Mouse (Mus musculus) layer of hippocampus, postnatal 25 days (tissue): ENCODE measurements around the gene Palm2. TPM values are rescaled to one million over a fixed set of nuclear protein-coding genes. Genes with fewer than 3 reads are reported as not detected.

Experiments
- DNase-seq, 2 experiments: peaks; one replicate each; pipeline ENCODE4 v3.0.0; 2022; ENCODE audit warnings: mixed read lengths in 2 of 2, low spot score in 1 of 2; ENCODE audit errors: extremely low spot score in 1 of 2
- total RNA-seq, 2 experiments: library from RNA; stranded (reverse); gene quantifications; 2 replicates each; pipeline ENCODE4 v1.2.3; 2021

Gene Palm2
- total RNA-seq, 2 experiments from 2014 or later, result 43.4 to 46.0 TPM

DNA sequence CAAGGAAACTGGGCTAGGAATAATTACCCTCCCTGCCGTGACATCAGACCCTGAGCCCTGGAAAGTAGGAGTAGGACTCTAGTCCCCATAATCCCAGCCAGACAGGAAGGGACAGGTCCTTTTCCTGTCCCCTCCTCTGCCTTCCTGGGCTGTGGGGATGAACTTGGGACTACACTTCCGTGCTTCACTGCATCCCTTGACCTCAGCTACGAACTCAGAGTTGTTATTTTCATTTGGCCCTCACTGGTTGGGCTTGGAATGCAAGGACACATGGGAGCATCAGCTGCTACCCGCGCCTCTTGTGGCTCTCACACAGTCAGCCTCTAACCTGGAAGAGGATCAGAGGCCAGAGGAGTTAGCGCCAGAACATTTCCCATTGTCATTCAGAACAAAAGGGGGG, 256.0 kb downstream of the Palm2 start:
- no peak for DNase-seq

DNA sequence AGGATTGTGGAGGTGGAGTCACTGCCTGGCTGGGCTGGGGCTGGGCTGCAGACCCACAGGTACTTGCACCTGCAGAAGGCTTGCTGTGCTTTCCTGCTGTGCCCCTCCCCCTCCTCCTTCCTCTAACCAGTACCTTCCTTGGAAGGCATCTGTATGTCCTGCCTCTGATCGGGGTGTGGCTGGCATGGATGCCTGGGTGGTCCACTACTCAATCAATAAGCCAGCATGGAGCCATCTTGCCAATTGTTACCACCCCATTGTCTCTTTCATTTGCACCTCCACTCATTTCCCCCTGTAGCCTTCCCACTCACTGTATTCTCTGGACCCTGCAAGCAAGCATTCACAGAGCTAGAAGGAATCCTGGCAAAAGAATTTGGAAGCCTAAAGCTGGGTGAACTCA, 256.8 kb downstream of the Palm2 start:
- DNase-seq, result no peak

DNA sequence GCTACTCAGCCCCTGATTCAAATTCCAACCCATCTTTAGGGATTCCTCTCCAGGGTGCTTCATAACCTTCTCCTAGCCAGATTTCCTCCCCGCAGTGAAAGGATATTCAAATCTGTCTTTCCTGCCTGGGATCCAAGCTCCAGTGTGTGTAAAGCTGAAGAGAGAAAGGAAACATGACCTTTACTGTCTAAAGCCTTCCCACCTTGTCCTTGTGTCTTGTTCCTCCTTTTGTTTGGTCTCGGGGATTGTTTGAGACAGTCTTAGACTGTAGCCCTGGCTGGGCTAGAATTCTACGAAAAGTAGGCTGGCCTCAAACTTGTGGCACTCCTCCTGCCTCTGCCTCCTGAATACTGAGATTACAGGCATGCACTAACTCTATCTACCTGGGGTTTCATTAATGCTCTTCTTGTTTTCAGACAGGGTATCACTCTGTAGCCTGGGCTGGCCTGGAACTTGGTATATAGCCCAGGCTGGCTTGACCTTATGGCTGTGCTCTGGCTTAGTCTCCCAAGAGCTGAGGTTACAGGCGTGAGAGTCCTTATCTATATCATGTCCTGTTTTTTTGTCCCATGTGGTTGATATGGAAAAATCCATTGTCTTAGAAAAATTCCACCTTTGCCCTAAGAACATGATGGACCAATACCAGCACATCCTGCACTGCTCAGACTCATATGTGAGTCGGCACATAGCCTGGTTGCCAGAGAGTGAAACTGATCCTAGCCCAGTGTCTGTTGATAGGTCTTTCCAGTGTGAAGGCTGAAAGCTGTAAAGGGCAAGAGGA, 260.5 kb downstream of the Palm2 start:
- DNase-seq, result no peak

DNA sequence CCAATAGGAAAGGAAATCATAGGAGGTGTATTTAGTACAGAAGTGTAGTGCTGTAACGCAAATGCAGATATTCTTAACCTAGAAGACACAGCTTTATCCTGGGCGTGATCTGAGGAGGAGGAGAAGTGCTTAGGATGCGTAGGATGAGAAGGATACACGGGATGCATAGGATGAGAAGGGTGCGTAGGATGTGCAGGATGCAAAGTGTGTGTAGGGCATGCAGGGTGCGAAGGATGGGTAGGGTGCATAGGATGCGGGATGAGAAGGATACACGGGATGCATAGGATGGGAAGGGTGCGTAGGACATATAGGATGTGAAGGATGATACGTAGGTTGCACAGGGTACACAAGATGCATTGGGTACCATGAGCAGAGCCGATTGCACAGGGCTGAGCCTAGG, 262.9 kb downstream of the Palm2 start:
- DNase-seq, result no peak

DNA sequence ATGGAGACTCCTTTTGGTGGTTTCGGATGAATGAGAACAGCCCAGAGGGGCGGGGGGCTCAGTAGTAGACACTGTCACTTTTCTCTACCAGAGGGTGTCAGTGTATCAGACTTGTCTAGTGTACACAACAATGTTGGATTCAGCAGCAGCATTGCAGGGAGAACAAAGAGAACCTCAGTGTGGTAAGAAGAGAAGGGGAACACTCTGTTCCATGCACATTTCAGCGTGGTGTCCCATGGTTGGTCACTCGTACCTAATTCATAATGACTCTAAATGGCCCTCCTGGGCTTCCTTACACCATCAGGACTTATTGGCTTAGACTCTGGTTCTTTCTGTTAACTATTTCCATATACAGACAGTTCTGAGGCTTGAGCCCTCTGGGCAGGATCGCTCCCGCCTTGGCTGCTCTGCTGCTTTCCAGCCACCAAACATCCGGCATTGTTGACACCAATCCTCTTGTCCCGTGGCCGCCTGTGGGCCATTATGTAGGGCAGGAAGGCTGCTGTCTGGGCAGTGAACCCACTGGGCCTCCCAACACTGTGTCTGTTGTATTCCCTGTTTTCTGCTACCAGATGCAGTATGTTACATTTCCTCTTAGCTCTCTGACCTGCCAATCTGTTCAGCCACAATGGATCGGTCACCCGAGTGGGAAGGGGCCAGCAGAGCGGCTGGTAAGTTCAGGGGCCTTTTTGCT, 264.0 kb downstream of the Palm2 start:
- DNase-seq, result no peak

DNA sequence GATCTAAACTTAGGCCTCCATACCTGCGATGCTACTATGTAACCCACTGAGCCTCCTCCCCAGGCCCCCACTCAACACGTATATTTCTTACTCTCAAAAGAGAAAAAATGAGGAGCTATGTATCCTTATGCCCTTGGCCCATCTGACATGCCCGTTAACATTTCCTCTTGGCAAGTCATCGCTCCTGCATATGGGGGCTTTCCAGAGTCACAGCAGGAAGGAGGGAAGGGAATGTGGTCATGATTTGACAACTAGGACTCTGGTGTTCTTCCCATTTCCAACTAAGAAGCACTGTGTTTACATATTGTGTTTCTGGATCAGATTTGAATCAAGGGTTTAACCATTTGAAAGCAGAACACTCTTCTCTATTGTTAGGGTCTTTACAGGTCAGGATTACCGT, 267.5 kb downstream of the Palm2 start:
- DNase-seq, result no peak

DNA sequence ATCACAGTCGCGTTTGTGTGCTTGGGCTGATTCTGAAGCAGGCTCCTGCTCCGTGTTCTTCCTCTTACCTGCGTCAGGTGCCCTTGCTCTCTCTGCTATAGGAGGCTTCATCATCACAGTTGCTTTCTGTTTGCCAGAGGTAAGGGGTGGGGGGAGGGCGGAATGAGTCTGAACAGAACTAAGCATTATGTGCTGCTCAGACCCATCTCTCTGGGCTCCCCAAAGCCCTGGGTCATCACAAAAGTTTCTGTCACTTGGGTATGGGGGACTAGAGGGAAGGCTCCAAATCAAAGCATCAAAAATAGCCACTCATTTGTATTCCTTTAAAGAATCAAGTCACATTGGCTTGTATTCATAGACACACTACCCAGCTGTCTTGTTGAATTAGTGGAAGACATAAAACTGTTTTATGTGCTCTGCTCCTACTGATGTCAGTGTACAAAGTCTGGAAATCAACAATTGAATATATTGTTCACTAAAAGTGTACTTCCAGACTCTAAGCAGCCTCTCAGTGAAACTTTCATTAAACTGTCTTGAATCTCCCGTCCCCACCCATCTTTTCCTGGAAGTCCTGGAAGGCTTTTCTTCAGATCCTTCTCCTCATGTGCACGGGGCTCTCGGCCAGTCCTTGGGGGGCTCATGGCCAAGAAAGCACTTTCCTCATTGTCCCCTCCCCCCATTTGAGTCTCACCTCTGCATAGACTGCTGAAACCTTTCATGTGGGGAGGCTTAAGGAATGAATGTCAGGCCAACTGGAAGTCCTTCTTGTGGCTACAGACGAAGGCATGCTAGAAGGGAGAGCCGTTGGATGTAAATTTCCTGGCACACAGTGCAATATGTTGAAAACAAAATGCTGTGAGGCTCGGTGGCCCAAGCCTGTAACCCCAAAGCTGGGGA, 269.8 kb downstream of the Palm2 start:
- no peak for DNase-seq

DNA sequence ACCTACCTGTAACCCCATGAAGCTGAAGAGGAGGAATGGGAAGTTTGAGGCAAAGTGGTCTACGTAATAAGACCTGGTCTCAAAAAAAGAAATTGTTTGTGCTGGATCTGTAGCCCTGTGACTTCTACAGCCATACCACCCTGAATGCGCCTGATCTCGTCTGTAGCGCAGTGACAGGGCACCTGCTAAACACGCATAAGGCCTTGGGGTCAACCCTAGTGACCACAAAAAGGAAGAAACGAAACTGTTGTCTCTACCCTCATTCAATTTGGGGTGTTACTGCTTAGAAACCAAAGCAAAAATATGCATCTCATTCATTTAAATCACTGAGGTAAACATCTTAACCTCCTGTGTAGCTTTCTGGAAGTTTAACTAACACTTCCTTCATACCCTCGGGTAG, 270.5 kb downstream of the Palm2 start:
- no peak for DNase-seq

DNA sequence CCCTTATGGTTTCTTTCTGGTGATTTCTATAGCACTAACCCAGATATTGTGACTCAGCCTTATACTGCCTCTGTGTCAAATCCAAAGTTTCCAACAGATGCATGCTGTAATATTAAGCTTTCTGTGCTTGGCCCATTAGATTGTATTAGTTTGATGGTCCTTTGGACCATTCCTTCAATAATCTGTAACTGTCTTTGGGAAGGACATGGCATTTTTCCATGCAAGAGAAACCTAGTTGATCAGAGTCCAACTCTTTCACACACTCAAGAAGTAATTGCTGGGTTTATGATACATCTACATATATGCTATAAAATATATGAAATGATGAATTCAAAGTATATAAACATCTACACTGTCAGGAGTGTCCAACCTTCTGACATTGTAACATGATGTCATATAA, 281.8 kb downstream of the Palm2 start:
- no peak for DNase-seq

DNA sequence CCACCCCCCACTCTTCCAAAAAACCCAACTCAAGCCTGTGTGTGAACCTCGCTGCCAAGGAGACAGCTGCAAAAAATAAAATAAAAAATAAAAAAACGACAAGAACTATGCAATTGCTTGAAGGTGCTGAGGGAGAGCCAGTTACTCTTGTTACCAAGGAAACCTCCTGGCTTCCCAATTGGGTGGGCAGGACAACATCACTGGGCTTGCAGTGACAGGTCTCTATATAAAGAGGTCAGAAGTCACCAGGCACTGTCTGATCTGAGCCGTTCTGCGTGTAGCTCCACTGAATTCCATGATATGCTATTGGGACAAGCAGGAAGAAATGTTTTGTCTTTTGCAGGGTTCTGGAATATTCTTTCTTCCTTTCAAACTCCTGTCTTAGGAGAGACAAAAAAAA, 282.7 kb downstream of the Palm2 start:
- no peak for DNase-seq

DNA sequence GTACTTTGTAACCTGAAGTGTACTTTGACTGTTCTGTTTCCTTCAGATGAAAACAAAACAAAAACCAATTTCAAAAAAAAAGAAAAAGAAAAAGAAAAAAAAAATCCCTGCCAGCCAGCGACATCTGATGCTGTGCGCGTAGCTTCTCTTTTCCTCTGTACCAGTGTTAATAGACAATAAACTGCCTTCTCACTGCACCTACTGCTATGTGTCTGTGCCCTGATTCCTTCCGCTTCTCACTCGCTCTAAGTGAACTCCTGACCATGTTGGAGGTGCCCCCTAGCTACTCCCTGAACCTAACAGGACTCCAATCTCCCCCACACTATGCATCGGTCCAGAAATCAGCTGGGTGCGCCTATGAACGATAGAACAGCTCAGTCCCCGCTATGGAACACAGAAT, 283.3 kb downstream of the Palm2 start, which contains the start of gene Akap2:
Gene Akap2 (plus strand): TSS at position 304 of the 400 bp plus-strand sequence.
- no peak for DNase-seq

DNA sequence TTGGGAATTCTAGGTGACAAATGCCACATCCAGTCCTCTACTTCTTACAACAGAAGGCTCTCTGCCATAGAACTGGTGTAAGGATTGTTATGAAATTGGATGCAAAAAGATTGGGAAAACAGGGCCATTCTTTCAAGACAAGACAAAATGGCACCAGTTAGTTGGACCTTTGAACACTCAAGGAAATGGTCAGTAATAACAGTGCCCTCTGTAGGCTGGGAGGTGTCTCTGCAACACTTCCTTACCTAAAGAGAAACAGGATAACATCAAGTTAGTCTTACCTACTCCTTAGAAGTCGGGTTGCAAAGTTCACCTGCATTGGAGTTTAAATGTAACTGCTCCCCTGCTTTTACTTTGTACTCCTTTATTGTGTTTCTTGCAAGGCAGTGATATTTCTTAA, 285.3 kb downstream of the Palm2 start:
- no peak for DNase-seq

DNA sequence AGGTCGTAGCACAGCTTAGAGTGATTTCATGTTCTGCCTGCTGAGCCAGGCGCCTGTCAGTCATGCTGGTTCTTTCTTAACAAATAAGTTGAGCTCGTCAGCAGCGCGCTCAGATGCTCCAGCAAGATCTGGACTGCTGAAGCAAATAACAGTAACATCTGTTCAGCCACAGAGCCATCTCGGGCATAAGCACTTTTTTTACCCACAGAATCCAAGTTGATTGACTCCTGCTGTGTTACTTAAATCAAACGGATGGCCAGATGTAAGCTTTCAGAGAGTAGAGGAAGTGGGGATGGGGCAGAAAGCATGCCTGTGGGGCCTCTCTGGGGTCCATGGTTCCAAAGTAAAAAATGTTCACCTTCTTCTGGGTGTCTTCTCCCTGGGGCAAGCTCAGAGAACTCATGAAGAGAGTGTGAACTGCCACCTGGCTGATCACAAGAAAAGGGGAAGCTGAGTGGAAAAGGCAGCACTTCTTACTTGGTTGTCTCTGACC, 286.9 kb downstream of the Palm2 start:
- DNase-seq, result no peak

DNA sequence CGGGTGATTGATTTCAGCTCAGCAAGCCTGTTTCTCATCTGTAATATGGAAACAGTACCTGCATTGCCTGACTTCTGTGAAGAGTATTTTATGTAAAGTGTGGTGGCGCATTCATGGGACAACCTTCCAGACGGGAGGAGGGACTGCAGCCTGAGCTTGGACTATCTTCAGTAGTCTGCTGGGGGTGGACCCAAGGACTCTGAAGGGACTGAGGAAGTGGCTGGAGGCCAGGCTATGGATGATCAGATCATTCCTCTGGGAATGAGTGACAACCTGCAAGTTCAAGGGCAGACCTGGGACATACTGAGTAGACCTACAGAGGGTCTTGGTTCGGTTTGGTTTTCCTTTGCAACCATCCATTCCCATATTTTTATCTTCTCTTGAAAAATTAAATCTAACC, 288.2 kb downstream of the Palm2 start:
- DNase-seq, result no peak

DNA sequence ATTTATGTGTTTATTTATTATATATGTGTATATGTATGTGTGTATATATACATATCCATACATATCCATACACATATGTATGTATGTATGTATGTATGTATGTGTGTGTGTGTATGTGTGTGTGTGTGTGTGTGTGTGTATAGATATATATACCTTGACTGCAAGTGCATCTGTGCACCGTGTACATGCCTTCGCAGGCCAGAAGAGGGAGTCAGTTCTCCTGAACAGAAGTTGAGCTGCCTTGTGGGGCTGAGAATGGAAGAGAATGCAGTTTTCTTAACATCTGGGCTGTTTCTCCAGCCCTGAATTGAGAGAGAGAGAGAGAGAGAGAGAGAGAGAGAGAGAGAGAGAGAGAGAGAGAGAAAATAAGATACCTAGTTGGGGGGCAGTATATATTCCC, 289.6 kb downstream of the Palm2 start:
- no peak for DNase-seq

DNA sequence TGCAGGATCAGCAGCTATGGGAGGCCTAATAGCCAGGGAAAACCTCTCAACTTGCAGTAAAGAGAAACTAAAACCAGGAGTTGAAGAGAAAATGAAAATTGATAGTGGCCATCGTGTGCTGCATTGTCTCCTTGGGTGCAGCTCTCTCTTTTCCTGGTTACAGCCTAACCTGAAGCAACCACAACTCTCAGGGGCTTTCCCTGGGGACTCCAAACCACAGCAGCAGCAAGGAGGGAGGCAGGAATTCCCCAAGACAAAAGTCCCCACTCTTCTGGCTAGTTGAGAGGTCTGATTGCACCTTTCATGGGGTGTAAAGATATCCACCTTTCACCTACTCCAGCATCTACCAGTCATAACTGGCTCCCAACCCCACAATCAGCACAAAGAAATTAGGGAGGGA, 291.5 kb downstream of the Palm2 start:
- no peak for DNase-seq

DNA sequence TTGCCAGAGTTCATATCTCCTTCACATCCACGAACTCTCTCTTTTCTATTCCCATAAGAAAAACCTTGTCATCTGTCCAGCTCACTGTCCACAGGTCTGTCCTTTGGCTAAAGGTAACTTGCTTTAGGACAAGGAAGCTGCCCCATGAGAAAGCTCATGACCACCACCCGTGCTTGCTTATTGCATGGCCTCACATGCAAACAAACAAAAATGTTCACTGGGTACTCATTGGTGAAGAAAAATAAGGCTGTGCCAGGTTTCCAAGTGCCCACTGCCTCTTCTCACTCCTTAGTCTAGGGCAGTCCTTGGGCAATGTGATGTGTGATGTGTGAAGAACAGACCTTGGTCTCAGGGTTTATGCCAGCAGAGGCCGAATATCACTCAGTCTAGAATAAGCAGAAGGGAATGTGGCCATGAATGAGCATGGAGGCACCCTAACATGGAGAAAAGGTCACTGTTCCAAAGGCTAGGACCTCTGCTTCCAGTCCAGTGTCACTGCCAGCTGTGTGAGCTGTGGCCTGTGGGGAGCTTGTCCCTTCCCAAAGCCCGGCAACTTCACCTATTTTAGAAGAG, 294.6 kb downstream of the Palm2 start:
- DNase-seq, result no peak

DNA sequence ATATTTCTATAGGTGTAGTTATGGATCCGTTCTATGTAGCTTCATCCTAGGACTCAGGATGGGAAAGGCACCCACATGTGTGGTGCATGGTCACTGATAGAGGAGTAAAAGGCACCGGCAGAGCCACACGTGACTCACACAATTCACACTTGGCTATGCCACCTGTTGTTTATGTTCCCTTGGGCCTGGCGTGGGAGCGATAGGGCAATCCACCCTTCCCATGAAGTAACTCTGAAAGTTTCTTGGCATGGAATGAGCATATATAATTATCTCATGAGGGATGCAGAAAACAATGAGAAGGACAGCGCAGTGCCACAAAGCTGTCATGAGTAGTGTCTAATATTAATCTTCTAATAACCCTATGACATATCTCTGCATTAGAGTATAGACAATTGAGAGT, 296.0 kb downstream of the Palm2 start:
- DNase-seq, result no peak

DNA sequence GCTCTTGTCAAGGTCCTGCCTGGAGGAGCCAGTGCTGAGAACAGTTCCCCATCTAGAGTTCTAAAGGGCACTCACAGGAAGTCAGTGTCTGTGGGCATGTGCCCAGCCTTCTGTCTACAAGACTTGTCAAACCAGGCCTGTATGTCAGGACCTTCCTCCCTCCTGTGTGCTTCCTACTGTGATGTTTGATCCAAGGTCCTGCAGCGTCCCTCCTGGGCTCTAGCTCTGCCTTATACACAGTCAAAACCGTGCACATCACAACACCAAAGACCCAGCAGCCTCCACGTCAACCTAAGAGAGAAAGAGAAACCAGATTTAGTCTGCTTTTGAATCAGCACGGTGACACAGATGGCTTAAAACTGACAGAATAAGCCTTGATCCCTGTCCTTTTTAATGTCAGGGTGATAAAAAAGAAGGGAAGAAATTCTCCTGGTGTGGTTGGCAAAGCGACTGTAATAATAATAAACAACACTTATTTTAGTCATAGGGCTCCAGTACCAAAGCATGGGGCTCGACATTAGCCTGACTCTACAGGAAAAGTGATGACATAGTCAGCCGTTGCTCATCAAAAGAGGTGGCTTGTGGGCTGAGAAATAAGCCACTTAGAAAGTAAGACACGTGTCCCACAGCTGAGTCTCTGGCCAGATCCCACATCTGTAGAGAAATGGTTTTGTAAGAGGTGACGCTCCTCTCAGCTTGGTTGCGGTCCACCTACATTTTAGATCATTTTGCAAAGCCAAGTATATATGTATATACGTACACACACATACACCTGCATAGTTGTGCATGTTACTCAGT, 297.0 kb downstream of the Palm2 start:
- DNase-seq, result no peak

DNA sequence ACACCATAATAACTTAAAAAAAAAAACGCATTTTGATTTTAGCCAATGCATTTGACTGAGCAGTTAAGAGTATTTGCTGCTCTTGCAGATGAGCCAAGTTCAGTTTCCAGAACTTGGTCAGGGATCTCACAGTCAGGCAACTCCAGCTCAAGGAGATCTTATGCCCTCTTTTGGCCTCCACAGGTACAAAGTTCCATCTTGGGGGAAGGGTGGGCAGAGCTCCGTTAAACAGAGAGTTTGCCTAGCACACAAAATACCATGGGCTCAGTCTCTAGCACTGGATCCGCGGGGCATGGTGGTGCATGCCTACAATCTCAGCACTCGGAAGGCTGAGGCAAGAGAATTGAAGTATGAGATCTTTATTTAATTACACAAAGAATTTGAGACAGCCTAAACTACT, 298.3 kb downstream of the Palm2 start:
- no peak for DNase-seq
